Mouse (Mus musculus) right cerebral cortex, adult 2 months (tissue): Measurements from ENCODE around the gene Cdc20b.
A peak's percentile ranks its signal among the peaks of the same experiment; 100 is the strongest.

Experiments used
- DNase-seq, 2 experiments: peaks; one replicate each; pipeline ENCODE4 v3.0.0; 2021 to 2022; ENCODE audit warnings: low spot score in 2 of 2

Gene Cdc20b

DNA sequence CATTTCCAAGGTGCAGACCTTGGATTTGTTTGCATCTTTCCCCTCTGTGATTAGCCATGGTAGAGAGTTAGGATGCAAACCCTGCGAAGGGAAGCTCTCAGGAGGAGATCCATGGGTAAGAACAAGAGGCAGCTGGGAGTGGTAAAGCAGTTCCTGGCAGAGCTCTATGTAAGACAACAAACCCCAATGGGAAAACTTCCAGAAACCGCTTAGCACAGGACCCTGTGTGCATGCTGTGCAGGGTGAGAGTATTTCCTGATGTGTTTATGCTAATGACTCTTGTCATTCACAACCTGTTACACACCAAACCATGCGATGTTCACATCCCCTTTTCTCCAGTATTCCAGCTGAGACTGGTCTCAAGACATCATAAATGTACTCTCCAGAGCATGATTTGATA, 62.1 kb downstream of the Cdc20b start:
- no peak for DNase-seq

DNA sequence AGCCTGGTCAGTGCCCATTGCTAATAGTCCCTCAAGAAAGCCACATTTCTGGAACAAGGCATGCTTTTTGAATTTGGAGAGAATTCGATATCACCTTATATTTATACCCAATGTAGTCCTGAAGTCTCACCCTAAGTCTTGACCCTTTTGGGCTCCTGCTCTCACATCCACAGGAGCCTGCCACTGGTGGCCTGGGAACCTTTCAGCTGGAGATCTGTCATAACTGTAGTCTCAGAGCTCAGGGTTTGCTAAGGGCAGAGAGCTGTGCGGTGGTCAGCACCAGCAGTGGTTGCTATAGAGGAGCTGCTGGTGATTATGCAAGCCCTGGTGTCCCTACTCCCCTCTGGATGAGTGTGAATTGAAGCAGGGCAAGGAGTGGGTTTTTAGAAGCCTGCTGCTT, 63.5 kb downstream of the Cdc20b start:
- DNase-seq: no peak

DNA sequence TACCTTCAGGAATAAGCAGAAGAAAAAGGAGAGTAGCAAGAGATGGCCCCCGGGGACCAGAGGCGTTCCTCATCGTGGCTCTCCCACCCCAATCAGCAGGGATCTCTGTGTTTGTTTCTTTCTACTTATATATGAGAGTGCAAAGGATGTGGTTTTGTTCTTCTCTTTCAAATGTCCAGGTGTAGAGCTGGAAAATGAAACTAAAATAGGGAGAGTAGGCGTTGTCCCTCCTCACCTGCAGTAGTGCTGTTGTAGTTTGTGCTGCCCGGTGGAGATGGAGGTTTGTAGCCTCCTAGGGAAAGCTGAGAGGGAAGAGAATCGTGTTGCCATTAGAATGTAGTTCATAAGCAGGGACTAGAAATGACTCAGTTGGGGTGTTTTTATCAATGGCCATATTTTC, 66.0 kb downstream of the Cdc20b start, which contains the start of gene Gzma:
Gene Gzma (minus strand): TSS at position 103 of the 400 bp plus-strand sequence.
- DNase-seq: no peak

DNA sequence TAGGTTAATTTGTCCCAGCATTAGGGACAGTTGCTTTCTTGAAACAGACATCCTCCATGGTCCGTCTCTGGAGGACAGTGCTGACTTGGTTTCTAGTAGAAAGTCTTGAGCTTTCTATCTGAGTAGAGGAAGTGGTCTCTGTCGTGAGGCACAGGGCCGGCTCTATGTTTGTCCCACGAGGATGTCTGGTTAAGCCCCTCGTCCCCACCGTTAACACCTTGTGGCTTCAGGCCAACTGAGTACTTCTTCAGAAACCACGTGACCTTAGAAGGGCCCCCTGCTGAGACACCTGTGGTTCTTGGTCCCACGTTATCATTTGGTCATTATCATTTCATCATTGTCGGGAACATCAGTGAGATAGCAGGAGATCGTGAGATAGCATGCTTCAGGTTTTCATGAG, 66.9 kb downstream of the Cdc20b start:
- no peak for DNase-seq

DNA sequence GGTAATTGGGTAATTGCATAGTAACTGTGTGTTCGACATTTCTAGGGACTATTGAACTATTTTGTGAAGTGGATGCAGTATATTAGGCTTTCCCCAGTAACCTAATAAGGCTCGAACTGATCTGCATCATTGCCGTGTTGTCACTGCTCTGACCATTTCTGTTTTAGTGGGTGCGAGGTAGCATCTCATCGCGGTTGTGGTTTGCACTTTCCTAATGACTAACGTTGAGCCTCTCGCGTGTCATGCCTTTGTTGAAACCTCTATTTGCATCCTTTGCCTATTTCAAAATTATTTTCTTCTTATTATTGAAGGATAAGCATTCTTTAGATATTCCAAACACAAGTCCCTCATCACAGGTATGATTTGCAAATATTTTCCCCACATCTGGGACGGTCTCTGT, 69.8 kb downstream of the Cdc20b start:
- no peak for DNase-seq

DNA sequence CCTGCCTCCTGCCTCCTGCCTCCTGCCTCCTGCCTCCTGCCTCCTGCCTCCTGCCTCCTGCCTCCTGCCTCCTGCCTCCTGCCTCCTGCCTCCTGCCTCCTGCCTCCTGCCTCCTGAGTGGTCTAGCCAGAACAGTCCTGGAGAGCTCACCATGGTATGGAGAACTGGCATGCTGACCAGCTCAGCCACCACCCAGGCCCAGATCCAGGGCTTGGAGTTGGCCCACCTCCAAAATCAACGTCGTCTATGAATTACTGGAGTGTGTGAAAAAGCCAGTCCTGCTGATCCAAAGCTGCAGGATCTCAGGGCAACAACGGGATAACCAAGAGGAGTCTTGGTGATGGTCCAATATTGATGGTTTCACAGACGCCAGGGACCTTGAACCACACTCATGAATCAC, 84.1 kb downstream of the Cdc20b start:
- DNase-seq: no peak

DNA sequence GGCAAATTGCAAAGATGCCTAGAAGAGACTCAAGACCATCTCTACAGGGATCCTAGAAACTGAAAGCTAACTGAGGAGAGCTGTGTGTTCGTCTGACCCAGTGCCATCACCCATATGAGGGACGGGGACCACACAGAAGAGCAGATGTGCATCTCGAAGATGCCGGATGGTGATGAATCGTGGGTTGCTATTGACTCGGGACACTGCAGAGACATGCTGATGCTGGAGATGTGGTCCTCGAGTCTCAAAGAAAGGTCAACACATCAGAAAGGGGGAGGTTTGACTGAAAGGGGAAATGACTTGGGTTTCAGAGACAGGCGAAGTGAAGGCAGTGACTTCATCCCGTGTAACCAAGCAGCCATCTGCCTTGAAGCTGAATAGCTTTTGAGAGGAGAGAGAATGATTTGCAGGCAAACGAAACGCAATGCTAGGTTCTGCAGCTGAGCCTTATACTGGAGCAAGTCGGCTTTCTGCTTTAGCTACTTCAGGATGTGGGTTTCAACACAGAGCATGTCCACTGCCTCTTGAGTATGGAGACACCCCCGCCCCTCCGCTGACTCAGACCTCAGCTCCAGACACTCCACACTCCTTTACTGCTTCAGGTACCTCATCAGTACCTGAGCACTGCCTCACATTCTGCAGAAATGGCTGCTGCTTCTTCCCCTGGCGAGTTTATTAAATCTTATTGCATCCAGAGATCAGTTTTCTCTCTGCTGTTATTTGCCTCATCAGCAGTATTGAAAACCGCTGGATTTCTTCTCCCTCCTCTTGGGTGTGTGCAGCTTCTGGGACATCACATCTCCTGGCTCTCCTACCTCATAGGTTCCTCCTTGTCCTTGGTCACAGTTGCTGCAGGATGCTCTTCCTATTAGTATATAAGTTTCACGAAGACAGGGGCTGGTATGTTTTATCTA, 85.7 kb downstream of the Cdc20b start:
- DNase-seq: no peak

DNA sequence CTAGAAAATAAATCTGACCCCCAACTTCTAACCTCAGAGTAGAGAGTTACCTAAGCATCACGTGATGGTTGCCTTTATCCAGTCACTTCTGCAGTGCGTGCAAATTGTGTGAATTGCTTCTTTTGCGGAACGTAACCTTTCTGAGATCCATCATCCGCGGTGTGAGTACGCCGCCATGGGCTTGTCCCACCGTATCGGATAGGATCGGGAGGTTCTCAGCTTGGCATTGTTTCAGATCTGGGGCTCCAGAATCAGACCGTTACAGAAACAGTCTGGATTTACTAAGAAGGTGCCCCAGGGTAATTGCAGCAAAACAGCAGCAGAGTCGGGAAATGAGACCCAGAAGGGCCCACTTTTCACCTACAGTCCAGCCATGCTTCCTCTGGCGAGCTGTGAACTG, 86.4 kb downstream of the Cdc20b start:
- no peak for DNase-seq

DNA sequence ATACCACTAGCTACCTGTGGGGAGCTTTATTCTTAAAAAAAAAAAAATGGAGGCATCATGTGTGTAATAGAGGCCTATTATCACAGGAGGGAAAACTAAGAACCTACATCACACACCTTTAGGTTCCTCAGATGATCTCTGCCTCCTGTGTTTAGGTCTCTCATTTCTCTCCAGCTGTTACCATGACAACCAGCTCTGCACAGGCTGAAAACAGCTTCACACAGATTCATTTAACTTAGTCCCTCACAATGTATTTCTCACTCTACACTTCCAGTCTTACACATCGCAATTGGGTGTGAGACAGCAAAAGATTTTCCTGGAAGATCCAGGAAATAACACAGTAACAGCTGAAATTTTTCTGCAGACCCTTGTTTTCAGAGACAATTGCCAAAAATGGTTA, 95.1 kb downstream of the Cdc20b start:
- DNase-seq: peak; percentile 4 to 10

DNA sequence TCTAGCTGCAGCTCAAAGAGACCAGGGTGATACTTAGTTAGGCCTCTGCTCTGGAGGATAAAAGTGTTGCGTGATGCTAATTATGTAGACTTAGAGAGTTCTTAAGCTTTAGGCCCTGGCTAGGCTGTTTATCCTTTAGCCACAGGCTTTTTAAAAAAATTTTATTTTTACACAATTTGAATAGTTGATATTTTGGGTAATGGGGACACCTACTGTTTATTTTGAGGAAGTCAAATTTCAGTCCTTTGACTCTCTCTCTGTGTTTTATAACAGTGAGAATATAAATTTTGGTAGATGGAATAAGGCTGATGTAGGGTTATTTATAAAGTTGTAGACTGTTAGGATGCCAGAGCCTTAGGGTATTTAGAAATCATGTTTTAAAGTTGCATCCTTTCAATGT, 104.7 kb downstream of the Cdc20b start:
- no peak for DNase-seq
